Mouse (Mus musculus): Measurements from ENCODE around the gene Rtbdn. TPM values are rescaled to one million over a fixed set of nuclear protein-coding genes. Genes with fewer than 3 reads are reported as not detected.
A peak's percentile ranks its signal among the peaks of the same experiment; 100 is the strongest.

Rtbdn gene
- polyA plus RNA-seq, 1 experiment from 2014 or later, result 1.1 TPM

DNA sequence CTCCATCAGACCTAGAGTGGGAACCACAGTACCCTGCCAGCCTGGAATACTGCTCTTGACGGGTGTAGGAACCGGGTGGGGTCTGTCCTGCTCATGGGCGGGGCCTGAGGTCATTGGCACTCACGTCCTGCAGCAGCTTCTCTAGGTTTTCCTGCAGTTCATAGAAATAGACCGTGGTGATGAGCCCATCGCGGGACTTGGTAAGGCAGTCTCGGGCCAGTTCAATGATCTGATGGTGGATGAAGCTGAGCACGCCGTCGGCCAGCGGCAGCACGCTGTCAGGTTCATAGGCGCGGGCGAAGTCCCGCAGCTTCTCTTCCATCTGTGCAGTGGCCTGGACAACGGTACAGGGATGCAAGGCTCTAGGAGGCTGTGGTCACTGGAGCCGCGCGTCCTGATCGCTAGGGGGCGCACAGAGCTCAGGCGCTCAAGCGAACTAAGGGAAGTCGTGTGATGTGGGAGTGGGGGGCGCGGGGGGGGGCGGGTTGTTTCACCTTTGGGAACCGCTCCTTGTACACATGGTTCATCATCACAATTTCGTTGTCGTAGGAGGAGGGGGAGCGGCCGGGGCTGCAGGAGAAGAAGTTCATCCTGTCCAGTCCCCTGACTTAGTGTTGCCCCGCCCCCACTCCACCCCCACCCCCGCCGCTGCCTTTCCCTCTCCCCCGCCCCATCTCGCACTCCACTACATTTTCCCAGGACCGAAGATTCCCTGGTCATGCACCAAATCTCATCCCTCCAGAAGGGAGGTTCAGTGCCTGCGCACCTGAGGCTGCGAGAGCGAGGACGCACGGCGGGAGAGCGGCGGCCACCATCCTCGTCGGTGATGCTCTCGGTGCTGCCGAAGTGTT, 18.1 kb upstream of the Rtbdn start:
- Histone ChIP-seq H3K4me3 (peak overlapping the region; percentile 29), H3K4me2 (replicated peaks) (peak overlapping the region; percentile 67), H3K4me1 (peaks cover 14% of the 10 kb centered on the region), H3K9me3 (no peaks in the 10 kb centered on the region), H3K9ac (peak overlapping the region; percentile 6; the same call in 1 of the 2 replicates), H3K27ac (no peak overlapping the region), H3K36me3 (peaks cover 36% of the 10 kb centered on the region), H3K27me3 (replicated peaks) (peaks cover 54% of the 10 kb centered on the region)
- WGBS, result 4% methylated on average over 50 of the region's 52 CpGs
- ATAC-seq (ENCODE audit: low FRiP score, low read depth), result peak; percentile 80

DNA sequence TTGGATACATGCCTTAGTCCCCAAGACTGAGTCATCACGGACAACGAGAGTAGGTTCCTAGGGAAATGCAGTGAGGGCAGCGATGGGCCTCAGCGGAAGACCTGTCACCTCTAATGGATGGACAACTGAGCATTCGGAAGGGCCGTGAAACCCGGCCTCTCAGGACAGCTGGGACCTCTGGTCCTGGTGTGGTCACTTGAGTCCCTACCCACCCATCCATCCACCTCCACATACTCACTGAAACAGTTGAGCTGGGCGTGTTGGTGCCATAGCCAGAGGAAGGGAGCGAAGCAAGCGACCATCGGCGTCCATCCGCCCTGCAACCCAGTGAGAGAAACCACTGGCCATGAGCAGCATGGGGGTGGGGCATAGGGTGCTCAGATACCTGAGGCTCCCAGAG, 16.2 kb upstream of the Rtbdn start:
- ATAC-seq (ENCODE audit: low FRiP score, low read depth), result no peak
- peaks cover 66% of the 10 kb centered on the region for H3K27me3 ChIP-seq (replicated peaks)
- H3K9ac ChIP-seq, result 0 out of 2 replicates have a peak overlapping the region, but pooled peaks have one; percentile 21
- no peak overlapping the region for H3K27ac ChIP-seq
- peaks cover 33% of the 10 kb centered on the region for H3K4me1 ChIP-seq
- no peaks in the 10 kb centered on the region for H3K9me3 ChIP-seq
- H3K36me3 ChIP-seq, result peaks cover 25% of the 10 kb centered on the region
- H3K4me2 ChIP-seq (replicated peaks), result no peak overlapping the region
- no peak overlapping the region for H3K4me3 ChIP-seq
- WGBS, result 90% methylated on average over 13 of the region's 13 CpGs

DNA sequence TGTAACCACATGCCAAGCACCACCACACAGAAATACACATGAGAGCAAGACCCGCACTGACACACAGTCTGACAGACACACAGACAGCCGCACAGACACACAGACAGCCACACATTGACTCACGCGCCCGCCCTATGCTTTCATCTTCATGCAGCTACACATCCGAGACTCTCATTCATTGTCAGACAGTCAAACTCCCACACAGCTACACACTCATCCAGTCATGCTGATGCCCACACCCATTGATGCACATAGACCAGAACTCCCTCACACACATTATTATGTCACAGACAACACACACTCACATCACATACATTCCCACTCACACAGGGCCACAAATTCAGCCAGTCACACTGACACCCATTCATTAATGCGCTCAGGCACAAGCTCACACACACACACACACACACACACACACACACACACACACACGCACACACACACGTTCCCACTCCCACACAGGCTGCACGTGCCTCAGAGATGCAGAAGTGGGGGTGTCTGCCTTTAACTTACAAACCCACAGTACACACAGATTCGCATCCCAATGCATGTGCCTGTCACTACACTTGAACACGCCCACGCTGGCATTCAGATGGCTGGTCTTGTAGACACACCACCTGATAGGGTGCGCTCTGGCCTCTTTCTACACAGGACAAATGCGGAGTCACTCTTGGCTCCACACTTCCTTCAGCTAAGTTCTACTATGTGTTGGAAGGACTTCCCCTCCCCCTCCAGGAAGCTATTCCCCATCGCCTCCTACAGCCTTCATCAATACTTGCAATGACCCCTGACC, 12.8 kb upstream of the Rtbdn start:
- no peak overlapping the region for H3K9ac ChIP-seq
- peaks cover 65% of the 10 kb centered on the region for H3K27me3 ChIP-seq (replicated peaks)
- H3K27ac ChIP-seq, result no peak overlapping the region
- no peaks in the 10 kb centered on the region for H3K9me3 ChIP-seq
- peaks cover 7% of the 10 kb centered on the region for H3K36me3 ChIP-seq
- WGBS, result 80% methylated on average over 16 of the region's 16 CpGs
- peak overlapping the region; percentile 69; the same call in 1 of the 2 replicates for H3K4me3 ChIP-seq
- no peak for ATAC-seq (ENCODE audit: low FRiP score, low read depth)
- H3K4me1 ChIP-seq, result peaks cover 39% of the 10 kb centered on the region
- peak overlapping the region; percentile 80 for H3K4me2 ChIP-seq (replicated peaks)

DNA sequence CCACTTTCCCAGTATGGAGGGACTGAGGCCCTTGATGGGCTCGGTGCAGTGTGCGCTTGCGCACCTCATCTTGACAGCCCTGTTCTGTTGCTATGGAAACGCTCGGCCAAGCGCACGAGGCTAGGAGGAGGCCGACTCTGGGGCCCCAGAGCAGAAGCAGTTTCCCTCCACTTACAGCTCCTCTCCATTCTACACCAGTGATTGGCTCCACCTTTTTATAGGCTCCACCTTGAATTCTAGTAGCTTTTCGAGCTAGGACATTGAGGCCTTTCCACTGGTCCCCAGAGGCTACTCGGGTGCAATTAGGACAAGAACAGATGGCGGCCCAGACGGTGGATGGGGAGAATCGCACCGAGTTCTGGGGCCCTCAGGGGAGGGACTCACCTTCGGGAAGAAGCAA, 11.9 kb upstream of the Rtbdn start:
- H3K36me3 ChIP-seq, result peaks cover 7% of the 10 kb centered on the region
- H3K4me2 ChIP-seq (replicated peaks), result peak overlapping the region; percentile 80
- ATAC-seq (ENCODE audit: low FRiP score, low read depth), result peak; percentile 75
- H3K27ac ChIP-seq, result no peak overlapping the region
- peaks cover 33% of the 10 kb centered on the region for H3K4me1 ChIP-seq
- H3K9me3 ChIP-seq, result no peaks in the 10 kb centered on the region
- 1% methylated on average over 15 of the region's 15 CpGs for WGBS
- peaks cover 59% of the 10 kb centered on the region for H3K27me3 ChIP-seq (replicated peaks)
- peak overlapping the region; percentile 69 for H3K4me3 ChIP-seq
- 0 out of 2 replicates have a peak overlapping the region, but pooled peaks have one; percentile 38 for H3K9ac ChIP-seq

DNA sequence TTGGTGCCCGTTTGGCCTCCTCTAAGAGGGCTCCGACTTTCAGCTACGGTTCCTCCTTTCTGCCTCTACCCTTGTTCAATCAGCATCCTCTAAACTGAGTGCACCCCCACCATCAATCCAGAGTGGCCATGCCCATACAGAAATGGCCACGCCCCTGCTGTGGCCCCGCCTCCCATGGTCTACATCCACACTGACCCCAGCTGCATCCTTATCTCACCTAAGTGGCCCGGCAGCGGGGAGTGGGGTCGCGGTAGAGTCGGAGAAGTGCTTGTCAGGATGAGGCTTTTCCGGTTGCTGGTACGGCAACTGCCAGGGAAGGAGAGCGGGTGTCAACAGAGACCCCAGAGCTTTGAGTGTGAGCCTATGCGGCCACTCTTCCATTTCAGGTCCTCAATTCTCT, 11.3 kb upstream of the Rtbdn start:
- H3K4me3 ChIP-seq, result peak overlapping the region; percentile 69
- 6% methylated on average over 14 of the region's 14 CpGs for WGBS

DNA sequence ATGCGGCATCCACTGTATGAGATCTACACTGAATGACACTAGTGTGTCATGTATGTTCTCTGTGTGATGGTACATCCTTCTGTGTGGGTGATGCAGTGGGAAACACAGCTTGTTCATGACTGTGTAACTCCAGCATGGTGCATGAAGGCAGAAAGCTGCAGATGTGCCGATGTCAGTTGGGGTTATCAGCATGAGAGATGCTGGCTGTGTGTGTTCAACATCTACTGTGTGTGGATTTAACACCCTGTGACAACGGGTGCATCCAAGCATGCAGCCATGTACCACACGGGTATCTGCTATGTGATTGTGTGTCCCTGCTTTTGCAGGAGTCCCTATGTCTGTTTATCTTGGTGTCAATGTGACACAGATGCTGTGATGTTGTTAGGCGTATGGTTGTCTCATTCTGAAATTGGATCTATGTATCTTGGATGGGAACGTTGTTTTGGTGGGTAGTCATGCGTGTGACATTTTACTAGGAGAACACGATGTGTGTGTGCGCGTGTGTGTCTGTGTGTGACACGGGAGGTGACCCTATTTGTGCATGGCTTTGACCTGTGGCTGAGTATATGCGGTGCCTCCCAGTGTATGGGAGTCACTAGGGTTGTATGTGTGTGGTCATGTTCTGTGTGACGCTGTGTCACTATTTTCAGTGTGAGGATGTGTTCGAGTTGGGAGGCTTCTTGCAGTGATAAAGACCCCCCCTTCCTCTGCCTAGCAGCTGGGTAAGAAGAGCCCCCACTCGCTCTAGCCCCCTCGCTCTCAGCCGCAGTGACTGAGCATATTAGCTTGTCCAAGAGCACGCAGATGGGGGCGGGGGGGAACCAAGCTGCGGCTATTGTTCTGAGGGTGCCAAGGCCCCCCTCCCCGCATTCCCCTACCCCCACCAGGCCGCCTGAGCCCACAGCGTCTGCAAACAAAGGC, 10.5 kb upstream of the Rtbdn start:
- Histone ChIP-seq H3K4me1 (peaks cover 33% of the 10 kb centered on the region), H3K9me3 (no peaks in the 10 kb centered on the region), H3K4me3 (peak overlapping the region; percentile 69), H3K27ac (peak overlapping the region; percentile 75), H3K27me3 (replicated peaks) (peaks cover 47% of the 10 kb centered on the region), H3K9ac (peak overlapping the region; percentile 88), H3K4me2 (replicated peaks) (peak overlapping the region; percentile 80), H3K36me3 (no peaks in the 10 kb centered on the region)
- peak; percentile 48 for ATAC-seq (ENCODE audit: low FRiP score, low read depth)
- WGBS, result 19% methylated on average over 23 of the region's 23 CpGs

More for the DNA sequence above, 11.3 kb upstream of the Rtbdn start:
- peak; percentile 10; the same call in 1 of the 2 replicates for ATAC-seq (ENCODE audit: low FRiP score, low read depth)
- no peak overlapping the region for H3K27ac ChIP-seq
- H3K4me1 ChIP-seq, result peaks cover 33% of the 10 kb centered on the region
- peaks cover 4% of the 10 kb centered on the region for H3K36me3 ChIP-seq
- H3K9me3 ChIP-seq, result no peaks in the 10 kb centered on the region
- H3K9ac ChIP-seq, result peak overlapping the region; percentile 38; the same call in 1 of the 2 replicates
- peak overlapping the region; percentile 80 for H3K4me2 ChIP-seq (replicated peaks)
- peaks cover 53% of the 10 kb centered on the region for H3K27me3 ChIP-seq (replicated peaks)

DNA sequence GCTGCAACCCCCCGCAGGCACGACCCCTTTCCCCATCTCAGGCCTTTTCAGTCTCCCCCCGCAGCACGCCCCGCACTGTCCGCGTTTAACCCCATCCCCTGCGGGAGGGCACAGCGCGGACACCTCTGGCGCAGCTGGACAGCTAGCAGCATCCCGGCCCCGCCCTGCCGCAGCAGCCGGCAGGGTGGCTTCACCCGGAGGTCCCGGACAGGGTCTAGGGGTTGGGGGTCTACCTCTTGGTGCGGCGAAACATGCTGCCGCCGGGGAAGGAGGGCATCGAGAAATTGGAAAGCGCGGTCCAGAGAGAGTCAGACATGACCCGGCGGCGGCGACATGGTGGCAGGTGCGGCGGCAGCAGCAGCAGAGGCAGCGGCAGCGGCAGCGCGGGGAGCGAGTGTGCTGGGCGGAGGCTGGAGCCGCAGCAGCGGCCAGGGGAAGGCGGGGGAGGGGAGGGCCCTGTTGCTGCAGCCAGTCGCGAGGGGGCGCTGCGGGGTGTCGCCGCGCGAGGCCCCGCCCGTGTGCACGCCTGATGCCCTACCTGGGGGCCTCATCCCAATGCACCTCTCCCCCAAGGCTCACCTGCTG, 9.7 kb upstream of the Rtbdn start, which contains the start of gene Mast1:
TSS of gene Mast1 (minus strand) at position 398 of the 585 bp plus-strand sequence.
- no peaks in the 10 kb centered on the region for H3K36me3 ChIP-seq
- WGBS, result under 1% methylated on average over 50 of the region's 50 CpGs
- no peaks in the 10 kb centered on the region for H3K9me3 ChIP-seq
- H3K4me3 ChIP-seq, result peak within 1 kb of the TSS; percentile 69
- peak within 1 kb of the TSS; percentile 88 for H3K9ac ChIP-seq
- peak; percentile 57 for ATAC-seq (ENCODE audit: low FRiP score, low read depth)
- H3K4me1 ChIP-seq, result peaks cover 33% of the 10 kb centered on the region
- peak within 1 kb of the TSS; percentile 75 for H3K27ac ChIP-seq
- H3K4me2 ChIP-seq (replicated peaks), result peak within 1 kb of the TSS; percentile 80
- peaks cover 39% of the 10 kb centered on the region for H3K27me3 ChIP-seq (replicated peaks)

DNA sequence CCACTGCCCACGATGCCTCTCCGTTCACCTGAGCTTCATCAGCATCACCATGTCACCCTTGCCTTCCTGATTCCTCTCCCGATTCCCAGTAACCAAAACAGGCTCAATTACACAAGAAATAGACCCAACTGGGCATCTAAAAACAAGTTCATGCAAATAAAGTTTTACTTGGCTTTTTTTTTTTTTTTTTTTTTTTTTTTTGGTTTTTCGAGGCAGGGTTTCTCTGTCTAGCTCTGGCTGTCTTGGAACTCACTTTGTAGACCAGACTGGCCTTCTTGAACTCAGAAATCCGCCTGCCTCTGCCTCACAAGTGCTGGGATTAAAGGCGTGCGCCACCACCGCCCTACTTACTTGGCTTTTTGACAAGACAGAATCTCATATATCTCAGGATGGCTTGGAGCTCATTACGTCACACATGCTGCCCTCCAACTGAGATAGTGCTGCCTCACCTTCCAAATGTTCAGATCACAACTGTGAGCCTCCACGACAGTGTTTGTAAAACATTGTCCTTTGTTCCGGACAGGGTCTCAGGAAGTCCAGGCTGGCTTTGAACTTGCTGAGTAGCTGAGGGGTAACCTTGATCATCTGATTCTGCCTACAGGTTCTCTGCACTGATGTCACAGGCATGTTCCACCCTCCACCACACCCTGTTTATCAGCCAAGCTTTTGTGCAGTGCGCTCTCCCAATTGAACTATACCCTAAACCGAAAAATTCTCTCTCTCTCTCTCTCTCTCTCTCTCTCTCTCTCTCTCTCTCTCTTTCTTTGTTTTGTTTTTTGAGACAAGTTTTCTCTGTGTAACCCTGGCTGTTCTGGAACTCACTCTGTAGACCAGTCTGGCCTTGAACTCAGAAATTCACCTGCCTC, 8.9 kb upstream of the Rtbdn start:
- Histone ChIP-seq H3K36me3 (no peaks in the 10 kb centered on the region), H3K9ac (no peak overlapping the region; the same call in 1 of the 2 replicates), H3K4me1 (peaks cover 33% of the 10 kb centered on the region), H3K4me2 (replicated peaks) (peak overlapping the region; percentile 80), H3K9me3 (no peaks in the 10 kb centered on the region), H3K27ac (no peak overlapping the region), H3K4me3 (no peak overlapping the region; the same call in 1 of the 2 replicates), H3K27me3 (replicated peaks) (peaks cover 37% of the 10 kb centered on the region)
- 68% methylated on average over 13 of the region's 13 CpGs for WGBS
- ATAC-seq (ENCODE audit: low FRiP score, low read depth), result no peak

DNA sequence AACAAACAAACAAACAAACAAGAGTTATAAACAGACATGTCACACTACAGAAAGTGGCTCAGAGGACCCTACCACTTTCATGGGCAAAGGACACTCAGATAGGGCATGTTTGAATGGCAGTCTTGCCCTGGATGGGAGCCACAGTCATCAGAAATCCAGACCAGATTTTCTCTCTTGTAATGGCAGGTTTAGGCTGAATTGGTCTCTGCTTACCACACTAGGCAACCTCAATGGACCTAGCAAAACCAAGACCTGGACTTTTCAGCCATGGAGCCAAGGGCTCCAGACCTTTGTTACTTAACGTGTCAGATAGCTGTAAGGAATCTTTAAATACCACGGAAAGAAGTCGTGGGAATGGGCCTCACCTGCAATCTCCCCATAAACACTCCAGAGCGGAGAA, 3.1 kb upstream of the Rtbdn start:
- 16% methylated on average over 4 of the region's 4 CpGs for WGBS
- H3K36me3 ChIP-seq, result no peaks in the 10 kb centered on the region
- no peaks in the 10 kb centered on the region for H3K9me3 ChIP-seq
- ATAC-seq (ENCODE audit: low FRiP score, low read depth), result no peak
- no peak overlapping the region for H3K9ac ChIP-seq
- no peak overlapping the region for H3K4me2 ChIP-seq (replicated peaks)
- peaks cover 52% of the 10 kb centered on the region for H3K27me3 ChIP-seq (replicated peaks)
- H3K4me1 ChIP-seq, result peaks cover 17% of the 10 kb centered on the region; the same call in 1 of the 2 replicates
- no peak overlapping the region for H3K27ac ChIP-seq
- no peak overlapping the region for H3K4me3 ChIP-seq

DNA sequence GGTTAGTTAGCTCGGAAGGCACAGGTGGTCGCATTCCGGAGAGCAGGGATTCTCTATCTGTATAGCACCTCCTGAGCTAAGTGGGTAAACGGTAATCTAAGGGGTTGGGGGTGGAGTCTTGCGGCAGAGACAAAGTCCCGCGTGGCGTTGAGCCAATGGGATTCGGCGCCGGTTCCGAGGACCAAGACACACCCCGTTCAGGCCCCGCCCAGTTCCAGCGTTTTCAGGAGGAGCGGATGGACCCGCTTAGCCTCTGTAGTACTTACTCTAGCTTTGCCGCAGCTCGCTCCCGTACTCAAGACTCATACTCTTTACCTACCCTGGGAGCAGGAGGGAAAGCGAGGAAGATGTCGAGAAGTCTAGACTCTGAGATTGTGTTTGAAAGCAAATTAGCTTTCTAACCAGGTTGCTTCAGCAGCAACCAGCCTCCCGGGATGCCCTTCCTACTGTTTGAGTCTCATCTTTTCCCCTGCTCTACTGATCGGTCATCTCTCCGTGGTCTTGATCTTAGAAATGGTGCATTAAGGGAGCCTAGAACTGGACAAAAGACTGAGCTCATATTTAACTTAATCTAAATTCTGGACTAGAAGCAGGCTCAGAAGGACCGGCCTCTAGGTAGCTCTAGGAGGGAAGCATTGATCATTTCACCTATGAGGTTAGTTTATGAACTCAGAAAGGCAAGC, 2.2 kb upstream of the Rtbdn start:
- WGBS, result 2% methylated on average over 26 of the region's 26 CpGs
- no peak overlapping the region for H3K9ac ChIP-seq
- no peak overlapping the region for H3K27ac ChIP-seq
- peak overlapping the region; percentile 94 for H3K4me2 ChIP-seq (replicated peaks)
- no peaks in the 10 kb centered on the region for H3K36me3 ChIP-seq
- H3K4me3 ChIP-seq, result peak overlapping the region; percentile 62; the same call in 1 of the 2 replicates
- peaks cover 57% of the 10 kb centered on the region for H3K27me3 ChIP-seq (replicated peaks)
- ATAC-seq (ENCODE audit: low FRiP score, low read depth), result no peak
- H3K4me1 ChIP-seq, result peaks cover 17% of the 10 kb centered on the region; the same call in 1 of the 2 replicates
- no peaks in the 10 kb centered on the region for H3K9me3 ChIP-seq
